Mouse (Mus musculus) heart, postnatal 0 days (tissue): ENCODE results near the gene Pla2g2f.

Experiments
- CTCF ChIP-seq: IDR thresholded peaks from 2 replicates; pipeline ENCODE4 v1.5.1; 2016; ENCODE audit warnings: antibody characterized with exemption, control low read depth, low read depth
- EP300 ChIP-seq: IDR thresholded peaks from 2 replicates; pipeline ENCODE4 v1.6.1; 2016; ENCODE audit warnings: antibody characterized with exemption, low read depth

DNA sequence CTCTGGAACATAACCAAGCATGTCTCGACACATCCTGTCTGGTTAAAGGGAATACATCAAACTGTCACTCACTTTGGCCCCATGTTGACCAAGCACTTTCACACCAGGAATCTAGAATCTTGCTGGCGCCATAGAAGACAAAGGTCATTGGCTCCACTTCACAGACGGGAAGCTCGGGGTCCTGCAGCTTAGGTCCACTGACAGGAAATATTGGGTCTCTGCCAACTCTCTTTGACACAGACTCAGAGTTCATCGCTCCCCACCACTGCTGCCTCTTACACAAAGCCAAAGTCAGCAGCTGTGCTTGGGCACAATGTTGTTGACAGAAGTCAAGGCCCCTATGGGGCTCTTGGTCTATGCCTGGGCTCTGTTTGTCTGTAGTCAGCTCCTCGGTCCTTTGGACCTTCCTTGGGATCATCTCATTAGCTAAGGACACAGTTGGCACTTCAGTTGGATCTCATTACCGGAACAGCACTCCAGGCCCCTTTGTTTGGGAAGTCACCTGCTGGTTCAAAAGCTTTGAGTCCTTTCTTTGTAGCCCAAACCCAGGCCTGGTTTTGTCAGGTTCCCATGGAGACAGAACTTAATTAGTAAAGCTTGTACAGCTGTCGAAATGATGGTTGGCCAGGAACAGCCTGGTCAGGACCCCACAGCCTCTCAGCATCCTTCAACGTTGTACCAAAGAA is 28.3 kb downstream of the Pla2g2f start:
- TF ChIP-seq EP300 = no peak
- no peak for TF ChIP-seq CTCF
